Mouse (Mus musculus) left cerebral cortex, adult 2 months (tissue): ENCODE measurements around the gene Ccdc50. TPM values are rescaled to one million over a fixed set of nuclear protein-coding genes. Genes with fewer than 3 reads are reported as not detected.

Experiments used
- DNase-seq, 2 experiments: peaks; one replicate each; pipeline ENCODE4 v3.0.0; 2021 to 2022; ENCODE audit warnings: low spot score in 2 of 2, mixed read lengths in 1 of 2; ENCODE audit errors: extremely low spot score in 1 of 2
- H3K27ac ChIP-seq: fragments of 200-600 bp; 2 replicates; pipeline ENCODE4 v1.8.1; 2022
- H3K4me3 ChIP-seq: fragments of 200-600 bp; 2 replicates; pipeline ENCODE4 v1.8.1; 2022
- CTCF ChIP-seq: fragments of 200-600 bp; IDR thresholded peaks from 2 replicates; pipeline ENCODE4 v1.8.1; 2022; ENCODE audit warnings: antibody characterized with exemption, mild to moderate bottlenecking, moderate library complexity
- intact Hi-C: fragments of 180-260 bp; cut with DNase I; formaldehyde crosslinking; loops from one replicate; pipeline ENCODE4 v1.15.1; 2025
- total RNA-seq, 2 experiments: library from RNA; stranded (reverse); gene quantifications; 2 replicates each; pipeline ENCODE4 v1.2.3; 2021

Ccdc50 gene
- total RNA-seq, 2 experiments from 2014 or later: 56.5 to 57.4 TPM

- intact Hi-C loops: loop anchor here (1.0 to 5.0 kb wide), 3 partner anchors 317 to 1220 kb away; no protein-coding TSS in a partner anchor
- DNase-seq: peak; percentile 72 to 85
- peak; percentile 99 for TF ChIP-seq CTCF
- no peak overlapping the region for H3K4me3 ChIP-seq
- H3K27ac ChIP-seq: no peak overlapping the region
Observed at GRCm38 (mm10) chr16:27457273-27457672, 68.6 kb downstream of the Ccdc50 start.

- H3K27ac ChIP-seq: no peak overlapping the region
- intact Hi-C loops: loop anchor here (2.0 kb wide), 1 partner anchor 1022 kb away; no protein-coding TSS in a partner anchor
- peak; percentile 20 to 46 for DNase-seq
- H3K4me3 ChIP-seq: no peak overlapping the region
- TF ChIP-seq CTCF: peak; percentile 90
Observed at GRCm38 (mm10) chr16:27468731-27469130, 80.1 kb downstream of the Ccdc50 start.

- intact Hi-C loops: no loop called here
- H3K27ac ChIP-seq: no peak overlapping the region
- no peak overlapping the region for H3K4me3 ChIP-seq
- no peak for TF ChIP-seq CTCF
- DNase-seq: no peak
Observed at GRCm38 (mm10) chr16:27471389-27471788, 82.7 kb downstream of the Ccdc50 start.

GRCm38 (mm10) chr16:27483834-27484233 lies 95.2 kb downstream of the Ccdc50 start:
- TF ChIP-seq CTCF: no peak

More at GRCm38 (mm10) chr16:27483834-27484233, 95.2 kb downstream of the Ccdc50 start:
- no peak overlapping the region for H3K4me3 ChIP-seq
- intact Hi-C loops: no loop called here
- no peak for DNase-seq
- H3K27ac ChIP-seq: no peak overlapping the region

Other genes with a start within 250 kb of the Ccdc50 start
- gene Ostn, start 81.4 kb upstream of the Ccdc50 start, total RNA-seq: not detected
- not detected for gene Uts2b, start 18.6 kb upstream of the Ccdc50 start, total RNA-seq